Mouse (Mus musculus): ENCODE measurements around the gene Atp1b2. TPM values are rescaled to one million over a fixed set of nuclear protein-coding genes. Genes with fewer than 3 reads are reported as not detected.

Gene Atp1b2
- polyA plus RNA-seq, 1 experiment from 2014 or later, result 1.8 TPM

DNA sequence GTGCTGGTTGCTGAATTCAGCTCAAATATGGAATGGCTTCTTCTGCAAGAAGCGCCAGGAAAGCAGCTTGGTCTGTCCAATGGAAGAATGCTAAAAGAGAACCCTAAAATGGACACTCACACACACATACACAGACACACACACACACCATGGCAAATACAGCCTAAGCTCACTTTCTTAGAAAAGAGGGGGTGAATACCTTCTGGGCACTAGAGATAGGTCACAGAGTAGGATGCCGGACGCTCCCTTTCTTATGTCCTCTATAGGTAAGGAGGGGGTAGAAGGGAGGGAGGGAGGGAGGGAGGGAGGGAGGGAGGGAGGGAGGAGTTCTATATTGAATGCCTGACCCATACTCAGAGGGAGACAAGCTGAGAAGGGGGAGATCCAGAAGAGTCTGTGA lies 2.8 kb upstream of the Atp1b2 start:
- no peak for DNase-seq (ENCODE audit: low spot score)

DNA sequence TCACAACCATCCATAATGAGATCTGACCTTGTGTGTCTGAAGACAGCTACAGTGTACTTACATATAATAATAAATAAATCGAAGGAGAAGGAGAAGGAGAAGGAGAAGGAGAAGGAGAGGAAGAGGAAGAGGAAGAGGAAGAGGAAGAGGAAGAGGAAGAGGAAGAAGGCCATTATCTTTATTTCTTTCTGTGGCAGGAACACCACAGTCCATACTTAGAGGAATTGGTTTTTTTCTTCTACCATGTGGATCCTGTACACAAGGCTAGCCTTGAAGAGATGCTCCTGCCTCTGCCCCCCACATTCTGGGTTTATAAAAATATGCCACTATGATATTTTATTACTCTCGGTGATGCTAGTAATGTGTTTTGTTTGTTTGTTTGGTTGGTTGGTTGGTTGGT lies 1.1 kb upstream of the Atp1b2 start:
- no peak for DNase-seq (ENCODE audit: low spot score)

DNA sequence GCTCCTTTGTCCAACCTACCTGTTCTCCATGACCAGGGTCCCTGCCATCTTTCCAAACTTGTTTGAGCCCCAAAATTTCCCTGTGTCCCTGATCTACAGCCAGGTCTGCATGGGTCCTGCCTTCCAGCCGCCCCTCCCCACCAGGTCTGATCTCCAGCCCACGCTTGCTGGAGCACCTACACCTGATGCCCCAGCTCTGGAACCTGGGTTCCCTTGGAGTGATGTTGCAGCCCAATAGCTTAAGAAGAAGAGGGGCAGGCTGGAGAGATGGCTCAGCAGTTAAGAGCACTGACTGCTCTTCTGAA lies 701 bp upstream of the Atp1b2 start:
- no peak for DNase-seq (ENCODE audit: low spot score)

DNA sequence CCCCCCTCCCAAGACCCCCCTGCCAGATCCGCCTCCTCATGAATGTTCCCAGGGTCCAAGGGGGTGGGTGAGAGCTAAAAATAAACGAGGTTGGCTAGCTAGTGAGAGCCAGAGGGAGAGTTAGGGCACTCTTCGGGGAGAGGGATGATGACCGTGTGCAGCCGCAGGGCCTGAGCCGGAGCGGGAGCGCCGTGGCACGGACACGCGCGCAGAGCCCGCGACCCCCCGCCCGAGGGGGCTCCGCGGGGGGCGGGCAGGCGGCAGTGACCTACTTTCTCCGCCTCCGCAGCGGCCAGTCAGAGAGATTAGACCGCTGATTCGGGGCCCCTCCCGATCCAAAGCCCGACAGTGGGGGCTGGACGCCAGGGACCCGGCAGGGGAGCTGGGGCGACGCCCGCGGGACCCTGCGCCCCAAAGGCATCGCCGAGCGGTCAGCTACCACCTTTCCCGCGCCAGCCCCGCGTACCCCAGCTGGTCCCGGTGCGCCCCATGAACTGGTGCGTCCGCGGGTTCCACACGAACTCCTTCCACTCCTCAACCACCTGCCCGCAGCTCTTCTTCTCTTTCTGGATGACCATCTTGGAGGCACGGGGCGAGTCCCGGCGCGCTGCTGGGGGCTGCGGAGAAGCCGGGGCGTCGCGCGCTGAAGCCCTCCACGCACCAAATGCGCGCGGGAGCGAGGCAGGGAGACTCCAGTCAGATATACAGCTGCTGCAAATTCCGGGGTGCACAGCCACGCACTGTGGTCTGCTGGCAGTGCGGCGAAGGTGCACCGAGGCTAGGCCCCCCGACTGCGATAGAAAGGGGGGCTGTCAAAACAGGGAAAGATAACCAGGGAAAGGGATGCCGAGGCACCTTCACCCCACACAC lies 712 bp downstream of the Atp1b2 start:
- peak; percentile 39 for DNase-seq (ENCODE audit: low spot score)

DNA sequence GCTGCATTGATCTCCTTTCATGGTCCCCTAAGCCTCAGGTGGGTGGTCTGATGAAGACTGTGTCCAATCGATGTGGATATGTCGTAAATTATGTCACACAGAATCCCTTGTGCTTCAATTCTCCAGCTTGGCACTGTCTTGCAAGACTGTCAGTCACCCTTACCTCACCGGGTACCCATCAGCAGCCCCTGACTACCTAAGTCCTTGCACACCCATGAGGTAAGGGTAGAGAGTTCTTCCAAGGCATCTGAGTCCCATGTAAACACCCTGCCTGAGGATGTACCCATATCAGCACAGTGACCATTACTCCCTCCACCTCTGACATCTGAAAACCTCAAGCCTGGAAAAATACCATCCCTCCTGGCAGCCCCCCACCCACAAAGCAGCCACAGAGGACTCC lies 1.4 kb downstream of the Atp1b2 start:
- no peak for DNase-seq (ENCODE audit: low spot score)

DNA sequence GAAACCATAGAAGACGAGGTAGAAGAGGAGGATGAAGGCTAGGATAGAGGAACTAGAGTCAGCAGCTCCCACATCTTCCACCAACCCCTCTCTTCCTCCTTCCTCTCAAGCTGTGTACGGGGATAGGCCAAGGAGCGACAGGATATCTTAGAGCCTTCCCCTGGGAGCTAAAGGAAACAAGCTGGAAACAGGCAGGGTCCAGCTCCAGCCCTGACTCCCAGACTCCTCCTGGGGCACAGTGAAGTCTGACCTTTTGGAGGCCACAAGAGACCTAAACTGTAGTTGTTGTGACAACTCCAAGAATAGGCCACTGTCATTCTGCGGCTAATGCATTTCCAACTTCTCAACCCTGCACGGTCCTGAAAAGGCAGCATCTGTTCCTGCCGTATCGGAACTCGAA lies 2.2 kb downstream of the Atp1b2 start:
- no peak for DNase-seq (ENCODE audit: low spot score)

DNA sequence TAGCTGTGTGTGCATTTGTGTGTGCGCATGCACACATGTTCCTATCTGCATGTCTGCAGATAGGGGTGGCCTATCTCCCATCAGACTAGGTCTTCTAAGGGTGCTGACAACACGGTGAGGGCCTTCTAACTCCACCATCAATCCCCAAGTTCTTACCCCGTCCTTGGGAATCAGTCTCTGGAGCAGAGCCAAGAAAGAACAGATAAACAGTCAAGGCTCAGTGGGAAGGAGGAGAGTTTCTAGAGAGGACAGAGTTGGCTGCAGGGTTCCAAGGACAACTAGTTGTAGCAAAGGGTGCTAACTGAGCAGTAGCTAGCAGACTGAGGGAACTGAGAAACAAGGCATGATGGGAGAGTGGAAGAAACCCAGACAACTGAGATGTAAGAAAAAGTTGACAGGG lies 4.0 kb downstream of the Atp1b2 start:
- no peak for DNase-seq (ENCODE audit: low spot score)

DNA sequence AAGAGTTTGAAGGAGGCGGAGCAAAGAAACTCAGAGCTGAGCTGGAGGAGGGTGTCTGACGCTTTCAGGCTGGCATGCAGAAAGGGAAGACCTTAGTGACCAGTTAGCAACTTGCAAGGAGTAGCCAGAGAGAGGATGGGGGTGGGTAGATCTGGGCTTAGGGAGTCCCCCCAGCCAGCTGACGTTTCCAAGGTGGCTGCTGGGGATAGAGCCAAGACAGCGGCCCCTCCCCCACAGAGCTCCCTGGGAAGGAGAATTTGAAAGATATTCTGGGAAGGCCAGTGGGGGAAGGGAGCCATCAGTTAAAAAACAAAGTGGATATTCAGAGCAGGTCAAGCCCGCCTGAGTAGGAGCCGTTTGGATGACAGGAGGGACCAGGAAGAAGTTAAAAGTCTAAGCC lies 5.6 kb downstream of the Atp1b2 start:
- DNase-seq (ENCODE audit: low spot score), result no peak

DNA sequence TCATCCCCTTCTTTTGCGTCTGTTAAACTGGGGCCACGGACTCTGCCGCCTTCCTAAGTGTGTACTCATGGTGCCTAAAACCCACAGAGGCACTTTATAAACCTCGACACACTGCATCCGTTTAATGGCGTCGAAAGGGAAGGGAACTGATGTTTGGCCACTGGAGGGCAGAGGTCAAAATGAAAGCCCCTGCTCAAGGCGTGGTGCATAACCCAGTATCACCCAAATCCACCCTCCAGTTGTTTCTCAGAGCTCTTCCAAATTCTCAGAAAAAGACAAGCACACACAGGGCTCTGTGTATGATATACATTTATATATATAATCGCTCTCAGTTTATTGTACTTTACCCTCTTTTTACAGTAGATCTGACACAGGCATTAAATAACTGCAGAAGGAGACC lies 6.3 kb downstream of the Atp1b2 start:
- DNase-seq (ENCODE audit: low spot score), result no peak

DNA sequence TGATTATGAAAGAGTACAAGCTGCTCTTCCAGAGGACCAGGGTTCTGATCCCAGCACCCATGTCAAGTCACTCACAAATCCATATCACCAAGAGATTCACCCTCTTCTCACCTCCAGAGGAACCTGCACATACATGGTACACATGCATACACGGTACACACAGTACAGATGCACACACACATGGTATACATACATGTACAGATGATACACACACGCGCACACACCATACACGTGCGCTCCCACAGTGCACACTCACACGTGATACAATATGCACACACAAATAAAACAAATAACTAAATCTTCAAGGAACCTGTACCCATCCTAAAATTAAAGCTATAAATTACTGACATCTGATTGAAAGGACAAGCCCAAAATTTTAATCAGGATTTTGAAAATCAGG lies 10.9 kb downstream of the Atp1b2 start:
- no peak for DNase-seq (ENCODE audit: low spot score)

DNA sequence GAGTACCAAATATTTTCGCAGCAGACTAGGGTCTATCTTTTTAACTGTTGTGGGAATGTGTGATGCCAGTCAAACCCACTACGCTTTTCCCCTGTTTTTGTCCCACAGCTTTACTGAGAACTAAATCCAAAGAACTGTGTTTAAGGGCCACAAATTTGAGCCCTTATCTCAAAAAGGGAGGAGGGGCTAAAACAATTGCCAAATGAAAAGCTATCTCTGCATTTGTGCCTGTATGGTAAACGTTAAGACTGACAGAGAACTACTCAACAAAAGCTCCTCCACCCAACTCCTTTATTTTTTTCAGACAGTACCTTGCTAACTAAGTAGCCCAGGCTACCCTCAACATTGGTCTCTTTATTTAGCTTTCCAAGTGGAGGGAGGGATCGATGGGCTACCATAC lies 12.9 kb downstream of the Atp1b2 start:
- DNase-seq (ENCODE audit: low spot score), result no peak

DNA sequence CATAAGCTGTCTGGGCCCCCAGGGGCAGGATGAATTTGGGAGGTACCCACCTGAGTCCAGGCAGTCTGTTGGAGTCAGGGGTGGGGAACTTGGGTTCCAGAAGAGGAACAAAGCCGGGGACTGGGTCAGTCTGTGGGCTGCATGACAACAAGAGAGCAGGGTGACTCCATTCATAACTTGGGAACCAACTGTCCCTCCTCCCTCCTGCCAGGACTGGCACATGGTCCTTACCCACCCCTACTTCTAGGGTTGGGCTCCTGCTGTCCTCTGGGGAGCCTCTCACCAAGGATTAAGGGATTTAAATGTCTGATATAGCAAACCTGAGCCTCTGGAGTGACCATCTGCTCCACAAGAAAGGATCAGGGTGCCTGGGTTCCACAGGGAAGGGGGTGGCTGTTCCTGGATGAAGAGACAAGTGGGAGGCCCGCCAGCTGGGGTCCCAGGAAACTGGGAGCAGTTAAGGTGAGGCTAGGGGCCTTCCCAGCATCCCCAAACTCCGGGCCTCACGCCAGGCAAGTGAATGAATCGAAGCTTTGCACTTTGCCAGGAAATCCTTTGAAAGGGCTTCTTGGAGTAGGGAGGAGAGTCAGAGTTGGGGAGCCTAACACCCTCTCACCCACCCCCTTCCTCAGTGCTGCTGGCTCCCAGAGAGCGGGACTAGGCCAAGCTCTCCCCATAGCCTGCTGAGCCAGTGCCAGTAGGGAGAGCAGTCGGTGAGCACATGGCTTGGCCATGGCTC lies 13.7 kb downstream of the Atp1b2 start:
- no peak for DNase-seq (ENCODE audit: low spot score)

DNA sequence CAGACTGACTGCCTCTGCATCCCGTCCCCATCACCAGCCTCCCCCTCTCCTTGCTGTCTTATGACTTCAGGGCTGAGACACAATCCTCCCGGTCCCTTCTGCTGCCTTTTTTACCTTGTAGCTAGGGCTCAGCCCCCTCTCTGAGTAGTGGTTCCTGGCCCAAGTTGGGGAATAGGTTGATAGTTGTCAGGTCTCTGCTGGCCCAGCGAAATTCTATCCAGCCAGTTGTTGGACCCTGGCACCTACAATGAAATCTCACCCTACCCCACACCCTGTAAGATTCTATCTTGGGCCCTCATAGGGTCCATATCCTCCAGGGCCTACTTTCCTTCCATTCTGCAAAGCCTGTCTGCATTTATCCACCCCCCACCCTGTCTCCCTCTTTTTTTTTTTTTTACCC lies 14.3 kb downstream of the Atp1b2 start:
- no peak for DNase-seq (ENCODE audit: low spot score)

DNA sequence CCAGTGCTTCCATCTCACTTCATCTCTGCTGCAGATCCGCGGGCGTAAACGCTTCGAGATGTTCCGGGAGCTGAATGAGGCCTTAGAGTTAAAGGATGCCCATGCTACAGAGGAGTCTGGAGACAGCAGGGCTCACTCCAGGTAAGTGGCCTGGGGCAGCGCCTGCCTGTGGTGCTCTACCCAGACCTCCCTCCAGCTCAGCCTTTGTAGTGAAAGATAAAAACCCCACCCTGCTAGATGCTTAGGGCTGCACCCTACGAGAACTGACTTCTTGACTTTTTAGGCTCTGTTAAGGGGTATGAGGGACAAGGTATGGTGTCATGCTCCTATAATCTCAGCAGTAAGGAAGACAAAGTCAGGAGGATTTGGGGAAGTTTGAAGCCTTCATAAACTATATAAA lies 15.1 kb downstream of the Atp1b2 start:
- DNase-seq (ENCODE audit: low spot score), result no peak

DNA sequence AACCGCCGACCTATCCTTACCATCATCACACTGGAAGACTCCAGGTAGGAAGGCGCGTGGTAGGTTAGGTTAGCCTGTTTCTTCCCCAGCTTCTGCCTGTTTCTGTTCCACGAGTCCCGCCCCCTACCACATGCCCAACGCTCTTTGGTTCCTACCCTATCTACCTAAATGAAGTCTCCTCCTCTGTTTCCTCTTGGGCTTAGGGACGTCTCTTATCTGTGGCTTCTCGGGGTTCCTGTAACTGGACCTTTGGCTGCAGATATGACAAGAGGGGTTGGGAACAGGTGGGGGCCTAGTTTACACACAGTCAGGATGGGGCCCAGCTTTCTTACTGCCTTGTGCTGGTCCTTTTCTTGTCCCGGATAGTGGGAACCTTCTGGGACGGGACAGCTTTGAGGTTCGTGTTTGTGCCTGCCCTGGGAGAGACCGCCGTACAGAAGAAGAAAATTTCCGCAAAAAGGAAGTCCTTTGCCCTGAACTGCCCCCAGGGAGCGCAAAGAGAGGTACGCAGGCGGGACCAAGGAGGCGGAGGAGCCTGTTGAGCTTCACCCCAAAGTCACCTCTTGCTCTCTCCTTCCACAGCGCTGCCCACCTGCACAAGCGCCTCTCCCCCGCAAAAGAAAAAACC lies 16.4 kb downstream of the Atp1b2 start:
- DNase-seq (ENCODE audit: low spot score), result no peak

DNA sequence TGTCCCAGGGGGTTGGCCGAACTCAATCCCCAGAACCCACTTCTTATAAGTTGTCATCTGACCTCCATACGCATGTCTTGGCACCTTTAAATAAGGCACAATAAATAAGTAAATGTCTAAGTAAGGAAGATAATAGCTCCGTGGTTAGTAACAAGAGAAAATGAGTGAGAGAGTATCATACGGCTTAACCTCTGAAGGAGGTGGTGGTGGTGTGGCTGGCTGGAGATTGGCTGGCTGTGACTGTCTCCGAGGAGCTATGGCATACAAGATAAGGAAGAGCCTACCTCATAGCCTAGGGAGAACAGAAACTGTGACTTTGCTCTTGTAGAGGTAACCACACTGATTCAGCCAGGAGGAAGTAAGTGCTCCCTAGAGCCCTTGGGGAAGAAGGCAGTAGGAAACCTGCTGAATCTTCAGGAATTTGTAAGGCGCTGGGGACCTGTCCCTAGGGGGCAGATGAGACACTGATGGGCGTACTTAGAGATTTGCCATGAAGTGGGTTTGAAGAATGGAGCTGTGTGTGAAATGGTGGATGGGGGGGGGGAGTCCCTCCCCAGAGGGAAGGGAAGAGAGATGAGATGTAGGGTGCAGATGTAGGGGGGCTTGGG lies 19.9 kb downstream of the Atp1b2 start:
- no peak for DNase-seq (ENCODE audit: low spot score)

DNA sequence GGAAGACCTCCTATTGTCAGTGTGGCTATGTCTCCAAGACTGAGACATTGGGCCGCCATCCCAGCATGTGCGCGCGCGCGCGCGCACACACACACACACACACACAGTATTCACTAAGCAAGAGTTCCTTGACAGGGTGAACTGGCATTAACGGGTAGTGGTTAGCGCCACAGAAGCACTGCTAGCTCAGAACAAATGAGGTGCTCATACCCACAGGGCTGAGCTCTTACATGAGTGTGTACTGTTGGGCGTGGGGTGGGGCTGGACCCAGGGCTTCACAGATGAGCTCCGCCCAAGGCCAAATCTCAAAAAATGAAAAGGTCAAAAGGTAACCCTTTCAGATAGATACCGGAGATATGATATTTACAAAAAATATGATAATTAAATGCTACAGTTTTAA lies 20.8 kb downstream of the Atp1b2 start:
- no peak for DNase-seq (ENCODE audit: low spot score)

DNA sequence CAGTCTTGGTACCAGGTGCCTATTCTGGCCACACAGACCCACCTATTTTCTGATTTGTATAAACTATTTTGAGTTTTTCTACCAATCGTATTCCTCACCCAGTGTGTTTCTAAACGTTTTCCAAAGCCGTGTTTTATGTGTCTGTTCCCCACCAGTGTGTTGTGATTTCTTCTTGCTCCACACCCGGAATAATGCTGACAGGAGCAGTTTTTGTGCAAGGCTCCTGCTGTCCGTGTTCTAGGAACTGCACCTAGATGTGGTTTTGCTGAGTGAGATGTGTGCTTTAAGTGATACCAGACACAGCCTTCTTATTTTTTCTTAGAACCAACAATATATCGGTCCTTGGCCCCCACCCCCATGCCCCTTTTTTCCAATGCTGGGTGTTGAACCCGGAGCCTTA lies 21.7 kb downstream of the Atp1b2 start:
- no peak for DNase-seq (ENCODE audit: low spot score)

DNA sequence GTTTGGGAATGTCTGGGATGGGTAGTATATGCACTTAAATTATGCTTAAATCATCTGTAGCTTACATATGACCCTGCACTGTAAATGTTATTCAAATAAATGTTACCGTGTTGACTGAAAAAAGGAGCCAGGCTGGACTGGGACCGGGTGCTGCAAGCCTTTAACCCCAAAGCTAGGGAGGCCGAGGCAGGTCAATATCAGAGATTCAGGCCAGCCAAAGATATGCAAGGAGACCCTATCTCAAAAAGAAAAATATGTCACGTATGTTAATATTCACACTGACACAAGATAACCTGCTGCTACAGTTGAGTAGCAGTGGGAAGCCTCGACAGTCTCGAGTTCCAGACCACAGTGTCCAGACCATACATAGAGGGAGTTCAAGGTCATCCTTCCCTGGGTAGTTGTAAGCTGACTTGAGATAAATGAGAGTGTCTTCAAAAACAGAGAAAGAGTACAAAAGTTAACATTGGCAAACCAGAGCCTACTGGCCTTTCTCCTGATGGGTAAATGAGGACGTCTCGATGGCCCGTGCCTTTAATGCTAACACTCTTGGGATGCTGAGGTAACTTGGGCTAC lies 23.4 kb downstream of the Atp1b2 start:
- DNase-seq (ENCODE audit: low spot score), result no peak

DNA sequence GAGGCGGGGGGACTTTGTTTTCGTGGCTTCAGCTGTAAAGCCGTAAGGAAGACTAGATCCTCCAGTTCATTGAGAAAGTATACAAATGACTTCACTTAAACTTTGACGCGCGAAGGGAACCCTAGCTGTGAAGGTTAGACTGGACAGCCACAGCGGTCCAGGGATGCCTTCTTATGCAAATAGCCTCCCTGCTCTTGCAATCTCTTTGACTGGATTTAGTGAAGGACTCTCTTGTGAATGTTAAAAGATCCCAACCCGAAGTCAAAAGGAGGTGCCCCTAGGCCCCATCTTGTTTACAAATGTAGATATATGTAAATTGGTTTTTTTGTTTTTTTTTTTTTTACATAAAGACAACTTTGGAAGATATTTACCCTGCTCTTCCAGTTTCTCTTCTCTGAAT lies 23.9 kb downstream of the Atp1b2 start:
- no peak for DNase-seq (ENCODE audit: low spot score)

DNA sequence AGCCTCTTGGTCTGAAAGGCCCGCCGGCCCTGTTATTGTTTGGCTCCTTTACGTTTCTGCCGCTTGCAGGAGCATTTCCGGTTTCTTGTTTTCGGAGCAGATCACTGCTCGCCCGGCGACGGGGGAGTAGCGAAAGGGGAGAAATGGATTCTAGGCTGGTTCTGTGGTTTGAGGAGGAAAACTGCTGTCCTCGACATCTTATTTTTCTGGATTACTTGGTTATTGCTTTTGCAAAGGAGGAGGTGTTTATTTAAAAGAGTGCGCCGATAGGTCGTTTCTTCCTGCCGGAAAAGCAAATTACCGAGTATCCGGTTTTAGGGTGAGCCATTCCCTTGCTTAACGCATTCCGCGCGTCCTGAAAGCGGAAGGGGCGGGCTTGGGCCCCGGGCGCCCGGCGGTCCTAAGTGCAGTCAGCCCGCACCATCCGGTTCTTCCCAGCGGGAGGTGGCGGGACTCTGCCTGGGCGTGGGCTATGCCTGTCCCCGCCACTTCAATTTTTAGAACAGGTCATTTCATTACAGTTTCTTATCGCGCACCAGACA lies 24.5 kb downstream of the Atp1b2 start:
- DNase-seq (ENCODE audit: low spot score), result peak; percentile 93

Data from thymus, postnatal 0 days (tissue).